Mouse (Mus musculus) lung, embryonic 15.5 days (tissue): ENCODE results near the gene Arhgap24. TPM values are rescaled to one million over a fixed set of nuclear protein-coding genes. Genes with fewer than 3 reads are reported as not detected.

ENCODE experiments used
- ATAC-seq: fragments of 200-750 bp; cut with Nextera tagmentation; 2 replicates; pipeline ENCODE4 v1.8.0; 2017; ENCODE audit warnings: moderate number of reproducible peaks, borderline replicate concordance; ENCODE audit not compliant: low FRiP score, low TSS enrichment; ENCODE audit errors: extremely low read depth
- H3K27ac ChIP-seq: fragments of 300-500 bp; sonication (generic); 2 replicates; pipeline ENCODE4 v1.5.1; 2015; ENCODE audit warnings: moderate library complexity, mild to moderate bottlenecking, inconsistent platforms
- H3K27me3 ChIP-seq: fragments of 300-500 bp; sonication (generic); 2 replicates; pipeline ENCODE4 v1.6.1; 2015; ENCODE audit warnings: inconsistent platforms
- H3K36me3 ChIP-seq: fragments of 300-500 bp; sonication (generic); 2 replicates; pipeline ENCODE4 v1.6.1; 2015; ENCODE audit warnings: inconsistent platforms
- H3K4me1 ChIP-seq: fragments of 300-500 bp; sonication (generic); 2 replicates; pipeline ENCODE4 v1.6.1; 2015; ENCODE audit warnings: inconsistent platforms
- H3K4me2 ChIP-seq: fragments of 300-500 bp; sonication (generic); 2 replicates; pipeline ENCODE4 v1.6.1; 2015; ENCODE audit warnings: inconsistent platforms, mild to moderate bottlenecking, moderate library complexity
- H3K4me3 ChIP-seq: fragments of 300-500 bp; sonication (generic); 2 replicates; pipeline ENCODE4 v1.5.1; 2015; ENCODE audit warnings: mild to moderate bottlenecking, inconsistent platforms
- H3K9ac ChIP-seq: fragments of 300-500 bp; sonication (generic); 2 replicates; pipeline ENCODE4 v1.6.1; 2015; ENCODE audit warnings: inconsistent platforms
- H3K9me3 ChIP-seq: fragments of 300-500 bp; sonication (generic); 2 replicates; pipeline ENCODE4 v1.6.1; 2016; ENCODE audit warnings: inconsistent platforms
- WGBS: fragments of 180-500 bp; shearing (Covaris S2); methylation state at CpG from one replicate; pipeline ENCODE4 v1.1.7; 2015; 5-methylcytosine and 5-hydroxymethylcytosine counted together
- polyA plus RNA-seq: library from polyadenylated mRNA; unstranded; fragments of >200 nt; fragmentation: Nextera tagmentation; extraction: Ambion mirVana; gene quantifications from 2 replicates; pipeline ENCODE4 v1.2.1, GENCODE M21; 2015

Arhgap24 gene
- polyA plus RNA-seq, 1 experiment from 2014 or later: 35.3 TPM

- Histone ChIP-seq H3K27me3 (no peaks in the 10 kb centered on the region), H3K36me3 (0 out of 2 replicates have a peak, but pooled peaks cover 6% of the 10 kb centered on the region), H3K4me2 (peak overlapping the region; percentile 18; the same call in 1 of the 2 replicates), H3K27ac (peak overlapping the region; percentile 50), H3K4me3 (0 out of 2 replicates have a peak overlapping the region, but pooled peaks have one; percentile 9), H3K9ac (no peak overlapping the region), H3K4me1 (peaks cover 6% of the 10 kb centered on the region; the same call in 1 of the 2 replicates), H3K9me3 (no peaks in the 10 kb centered on the region)
- 39% methylated on average over 11 of the region's 11 CpGs for WGBS
- ATAC-seq: no peak
Observed at GRCm38 (mm10) chr5:102550870-102551637, 69.9 kb downstream of the Arhgap24 start.

- H3K4me1 ChIP-seq: peaks cover 6% of the 10 kb centered on the region; the same call in 1 of the 2 replicates
- no peak overlapping the region for H3K27ac ChIP-seq
- H3K4me2 ChIP-seq: no peak overlapping the region
- no peak overlapping the region for H3K4me3 ChIP-seq
- H3K9me3 ChIP-seq: no peaks in the 10 kb centered on the region
- H3K9ac ChIP-seq: no peak overlapping the region
- H3K27me3 ChIP-seq: no peaks in the 10 kb centered on the region
- 0 out of 2 replicates have a peak, but pooled peaks cover 6% of the 10 kb centered on the region for H3K36me3 ChIP-seq
- 84% methylated on average over 1 of the region's 1 CpGs for WGBS
- ATAC-seq: no peak
Observed at GRCm38 (mm10) chr5:102552533-102552932, 71.3 kb downstream of the Arhgap24 start.

- no peak overlapping the region for H3K9ac ChIP-seq
- ATAC-seq: no peak
- no peak overlapping the region for H3K4me2 ChIP-seq
- WGBS: 86% methylated on average over 4 of the region's 4 CpGs
- H3K4me1 ChIP-seq: 0 out of 2 replicates have a peak, but pooled peaks cover 6% of the 10 kb centered on the region
- H3K27me3 ChIP-seq: no peaks in the 10 kb centered on the region
- H3K4me3 ChIP-seq: no peak overlapping the region
- H3K9me3 ChIP-seq: no peaks in the 10 kb centered on the region
- 0 out of 2 replicates have a peak, but pooled peaks cover 6% of the 10 kb centered on the region for H3K36me3 ChIP-seq
- H3K27ac ChIP-seq: no peak overlapping the region
Observed at GRCm38 (mm10) chr5:102555958-102556357, 74.8 kb downstream of the Arhgap24 start.

GRCm38 (mm10) chr5:102560270-102560669 is 79.1 kb downstream of the Arhgap24 start:
- no peaks in the 10 kb centered on the region for H3K4me1 ChIP-seq
- no peak overlapping the region for H3K27ac ChIP-seq
- no peaks in the 10 kb centered on the region for H3K36me3 ChIP-seq
- H3K27me3 ChIP-seq: no peaks in the 10 kb centered on the region
- ATAC-seq: no peak
- H3K4me2 ChIP-seq: no peak overlapping the region
- H3K9ac ChIP-seq: no peak overlapping the region
- 83% methylated on average over 6 of the region's 6 CpGs for WGBS
- H3K4me3 ChIP-seq: no peak overlapping the region
- H3K9me3 ChIP-seq: no peaks in the 10 kb centered on the region

- Histone ChIP-seq H3K4me2 (no peak overlapping the region), H3K4me1 (no peaks in the 10 kb centered on the region), H3K27ac (no peak overlapping the region), H3K36me3 (no peaks in the 10 kb centered on the region), H3K4me3 (no peak overlapping the region), H3K9me3 (no peaks in the 10 kb centered on the region), H3K9ac (no peak overlapping the region), H3K27me3 (no peaks in the 10 kb centered on the region)
- 73% methylated on average over 4 of the region's 4 CpGs for WGBS
- no peak for ATAC-seq
Observed at GRCm38 (mm10) chr5:102563971-102564370, 82.8 kb downstream of the Arhgap24 start.

- Histone ChIP-seq H3K4me3 (no peak overlapping the region), H3K4me1 (no peaks in the 10 kb centered on the region), H3K36me3 (no peaks in the 10 kb centered on the region), H3K4me2 (no peak overlapping the region), H3K9ac (no peak overlapping the region), H3K27me3 (no peaks in the 10 kb centered on the region), H3K9me3 (no peaks in the 10 kb centered on the region), H3K27ac (no peak overlapping the region)
- no peak for ATAC-seq
- 65% methylated on average over 5 of the region's 5 CpGs for WGBS
Observed at GRCm38 (mm10) chr5:102568764-102569163, 87.6 kb downstream of the Arhgap24 start.

GRCm38 (mm10) chr5:102571445-102571844 is 90.3 kb downstream of the Arhgap24 start:
- H3K9ac ChIP-seq: no peak overlapping the region
- no peaks in the 10 kb centered on the region for H3K27me3 ChIP-seq
- no peak overlapping the region for H3K4me3 ChIP-seq
- no peaks in the 10 kb centered on the region for H3K9me3 ChIP-seq
- H3K4me2 ChIP-seq: no peak overlapping the region
- WGBS: 83% methylated on average over 2 of the region's 2 CpGs
- H3K4me1 ChIP-seq: no peaks in the 10 kb centered on the region
- H3K27ac ChIP-seq: no peak overlapping the region
- no peaks in the 10 kb centered on the region for H3K36me3 ChIP-seq
- ATAC-seq: no peak

GRCm38 (mm10) chr5:102576750-102577149 is 95.6 kb downstream of the Arhgap24 start:
- H3K4me3 ChIP-seq: no peak overlapping the region
- no peak overlapping the region for H3K27ac ChIP-seq
- H3K9ac ChIP-seq: no peak overlapping the region
- peaks cover 16% of the 10 kb centered on the region for H3K4me1 ChIP-seq
- H3K4me2 ChIP-seq: no peak overlapping the region
- H3K27me3 ChIP-seq: no peaks in the 10 kb centered on the region
- ATAC-seq: peak; percentile 35; the same call in 1 of the 2 replicates
- WGBS: 79% methylated on average over 3 of the region's 3 CpGs
- H3K9me3 ChIP-seq: no peaks in the 10 kb centered on the region
- H3K36me3 ChIP-seq: no peaks in the 10 kb centered on the region

GRCm38 (mm10) chr5:102577729-102578128 is 96.5 kb downstream of the Arhgap24 start:
- Histone ChIP-seq H3K9ac (no peak overlapping the region), H3K4me2 (no peak overlapping the region), H3K36me3 (no peaks in the 10 kb centered on the region), H3K9me3 (no peaks in the 10 kb centered on the region), H3K27ac (peak overlapping the region; percentile 71), H3K27me3 (no peaks in the 10 kb centered on the region), H3K4me1 (peaks cover 17% of the 10 kb centered on the region), H3K4me3 (no peak overlapping the region)
- WGBS: 20% methylated on average over 3 of the region's 3 CpGs
- no peak for ATAC-seq

- 43% methylated on average over 8 of the region's 8 CpGs for WGBS
- Histone ChIP-seq H3K9me3 (no peaks in the 10 kb centered on the region), H3K4me2 (no peak overlapping the region), H3K27me3 (no peaks in the 10 kb centered on the region), H3K4me3 (no peak overlapping the region), H3K9ac (no peak overlapping the region), H3K27ac (peak overlapping the region; percentile 71), H3K4me1 (peaks cover 20% of the 10 kb centered on the region), H3K36me3 (no peaks in the 10 kb centered on the region)
- no peak for ATAC-seq
Observed at GRCm38 (mm10) chr5:102578431-102578830, 97.2 kb downstream of the Arhgap24 start.

- no peaks in the 10 kb centered on the region for H3K27me3 ChIP-seq
- H3K9me3 ChIP-seq: no peaks in the 10 kb centered on the region; the same call in 1 of the 2 replicates
- no peak overlapping the region for H3K4me2 ChIP-seq
- 47% methylated on average over 6 of the region's 6 CpGs for WGBS
- no peak overlapping the region for H3K4me3 ChIP-seq
- no peak overlapping the region for H3K9ac ChIP-seq
- H3K36me3 ChIP-seq: no peaks in the 10 kb centered on the region
- no peak overlapping the region for H3K27ac ChIP-seq
- ATAC-seq: no peak
- peaks cover 14% of the 10 kb centered on the region for H3K4me1 ChIP-seq
Observed at GRCm38 (mm10) chr5:102582864-102583410, 101.7 kb downstream of the Arhgap24 start.

- H3K4me2 ChIP-seq: no peak overlapping the region
- no peak for ATAC-seq
- H3K9me3 ChIP-seq: no peaks in the 10 kb centered on the region; the same call in 1 of the 2 replicates
- no peak overlapping the region for H3K9ac ChIP-seq
- H3K4me1 ChIP-seq: no peaks in the 10 kb centered on the region
- H3K27me3 ChIP-seq: no peaks in the 10 kb centered on the region
- 75% methylated on average over 1 of the region's 1 CpGs for WGBS
- no peaks in the 10 kb centered on the region for H3K36me3 ChIP-seq
- no peak overlapping the region for H3K4me3 ChIP-seq
- no peak overlapping the region for H3K27ac ChIP-seq
Observed at GRCm38 (mm10) chr5:102591422-102591821, 110.2 kb downstream of the Arhgap24 start.
